ENCODE assay signal across 23 mouse cellular contexts in the genomic region with DNA sequence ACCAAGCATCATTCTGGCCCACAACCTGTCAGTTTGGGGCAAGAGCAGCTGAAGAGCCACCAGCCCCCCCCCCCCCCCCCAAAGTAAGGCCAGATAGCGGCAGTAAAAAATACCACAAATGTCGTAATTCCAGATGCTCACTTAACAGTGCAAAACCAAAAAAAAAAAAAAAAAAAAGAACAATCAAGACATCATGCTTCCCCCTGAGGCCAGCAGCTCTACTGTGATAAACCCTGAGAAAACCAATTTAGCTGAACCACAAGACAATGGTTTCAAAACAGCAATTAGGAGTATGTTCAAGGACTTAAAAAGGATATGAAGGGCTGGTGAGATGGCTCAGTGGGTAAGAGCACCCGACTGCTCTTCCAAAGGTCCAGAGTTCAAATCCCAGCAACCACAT. TPM values are rescaled to one million over a fixed set of nuclear protein-coding genes. Genes with fewer than 3 reads are reported as not detected.
DNase-seq lines count a peak whose midpoint lies in the region; ATAC-seq lines count a peak whose summit lies in the region.
"Had no signal": no experiment of that assay in that cellular context is flagged by ENCODE, and none has a peak within 500 bp of the region (broad histone marks: within the 10 kb centered on the region; RNA-seq: fewer than 3 reads in every experiment).

No protein-coding gene starts in this region.

- no peaks in the 10 kb centered on the region for H3K27me3 ChIP-seq in hindbrain, embryonic 12.5 days
- H3K27me3 ChIP-seq in neural tube, embryonic 15.5 days (replicated peaks): no peaks in the 10 kb centered on the region
- H3K27me3 ChIP-seq: CH12.LX; embryonic facial prominence, embryonic 15.5 days; heart, embryonic 12.5 days had no signal

- no peaks in the 10 kb centered on the region for H3K36me3 ChIP-seq in hindbrain, embryonic 12.5 days
- no peaks in the 10 kb centered on the region for H3K36me3 ChIP-seq in neural tube, embryonic 15.5 days
- H3K36me3 ChIP-seq: embryonic facial prominence, embryonic 15.5 days; heart, embryonic 12.5 days had no signal

- no peak overlapping the region for H3K4me3 ChIP-seq in hindbrain, embryonic 12.5 days
- H3K4me3 ChIP-seq in neural tube, embryonic 15.5 days (replicated peaks): no peak overlapping the region
- H3K4me3 ChIP-seq: embryonic facial prominence, embryonic 15.5 days; heart, embryonic 12.5 days had no signal

- no peak overlapping the region for H3K9ac ChIP-seq in hindbrain, embryonic 12.5 days
- H3K9ac ChIP-seq in neural tube, embryonic 15.5 days (replicated peaks): no peak overlapping the region
- H3K9ac ChIP-seq: embryonic facial prominence, embryonic 15.5 days; heart, embryonic 12.5 days had no signal

- no peak overlapping the region for H3K4me2 ChIP-seq in hindbrain, embryonic 12.5 days (replicated peaks)
- no peak overlapping the region for H3K4me2 ChIP-seq in neural tube, embryonic 15.5 days
- H3K4me2 ChIP-seq: embryonic facial prominence, embryonic 15.5 days; heart, embryonic 12.5 days had no signal

- DNase-seq in 416B (ENCODE audit: low read depth): peak; percentile 94
- DNase-seq in NIH3T3 (ENCODE audit: low read depth): peak; percentile 18
- DNase-seq in layer of hippocampus, postnatal 14 days (ENCODE audit: low spot score in 2 of 2): no peak
- DNase-seq: adrenal gland, postnatal 14 days; cerebellum, adult 11-12 months; cerebellum, adult 9-11 months; cerebellum, postnatal 36 days; embryo, embryonic 11 days; gastrocnemius, postnatal 14 days had no signal

- H3K4me1 ChIP-seq in hindbrain, embryonic 12.5 days: no peaks in the 10 kb centered on the region
- no peaks in the 10 kb centered on the region for H3K4me1 ChIP-seq in neural tube, embryonic 15.5 days
- H3K4me1 ChIP-seq: embryonic facial prominence, embryonic 15.5 days had no signal

- H3K9me3 ChIP-seq in hindbrain, embryonic 12.5 days (replicated peaks): no peaks in the 10 kb centered on the region
- H3K9me3 ChIP-seq in neural tube, embryonic 15.5 days (replicated peaks): no peaks in the 10 kb centered on the region
- H3K9me3 ChIP-seq: embryonic facial prominence, embryonic 15.5 days; heart, embryonic 12.5 days had no signal

- no peak overlapping the region for H3K27ac ChIP-seq in hindbrain, embryonic 12.5 days
- H3K27ac ChIP-seq in neural tube, embryonic 15.5 days (replicated peaks): no peak overlapping the region
- H3K27ac ChIP-seq: embryonic facial prominence, embryonic 15.5 days had no signal

- ATAC-seq in megakaryocyte, adult 5-6 weeks (ENCODE audit: poor library complexity, severe bottlenecking): peak; percentile 79
- ATAC-seq in hindbrain, embryonic 12.5 days (ENCODE audit: low FRiP score): no peak
- ATAC-seq in neural tube, embryonic 15.5 days (ENCODE audit: low FRiP score): no peak
- ATAC-seq: forebrain, embryonic 16.5 days; hindbrain, embryonic 16.5 days; inflammation-experienced regulatory T-cells, adult 6 months; intestine, postnatal 0 days had no signal

- 98% methylated on average over 3 of the region's 3 CpGs for WGBS in hindbrain, embryonic 12.5 days
- 81% methylated on average over 3 of the region's 3 CpGs for WGBS in neural tube, embryonic 15.5 days

RNA-seq across cellular contexts. Expression of a gene that starts 15.8 kb away (rescaled TPM):
- total RNA-seq in megakaryocyte, adult 5-6 weeks (2015): 0.55 and 0.80 TPM in 2 replicates
- 0.40 and 1.7 TPM in 2 replicates for total RNA-seq in megakaryocyte, adult 5-6 weeks (2017)
- not detected for total RNA-seq in layer of hippocampus, postnatal 14 days (2021)
- not detected in 2 replicates for polyA plus RNA-seq in hindbrain, embryonic 12.5 days (2016; fragmentation: Nextera tagmentation; extraction: Ambion mirVana)
- polyA plus RNA-seq in neural tube, embryonic 15.5 days (2015; fragmentation: Nextera tagmentation; extraction: Ambion mirVana): 0.24 and 0.42 TPM in 2 replicates
- polyA plus RNA-seq: embryonic facial prominence, embryonic 11.5 days; forebrain, embryonic 11.5 days; forebrain, embryonic 16.5 days; heart, embryonic 16.5 days; hindbrain, embryonic 11.5 days; hindbrain, embryonic 16.5 days; intestine, postnatal 0 days had no signal

RNA-seq across cellular contexts. Expression of a gene that starts 34.6 kb away (rescaled TPM):
- 107 and 122 TPM in 2 replicates for total RNA-seq in megakaryocyte, adult 5-6 weeks (2015)
- total RNA-seq in megakaryocyte, adult 5-6 weeks (2017): 42.3 and 45.5 TPM in 2 replicates
- total RNA-seq in layer of hippocampus, postnatal 14 days (2021): 1 to 10 TPM; 4.8 to 5.1 TPM
- polyA plus RNA-seq in hindbrain, embryonic 12.5 days (2016; fragmentation: Nextera tagmentation; extraction: Ambion mirVana): 94.2 and 97.2 TPM in 2 replicates
- polyA plus RNA-seq in neural tube, embryonic 15.5 days (2015; fragmentation: Nextera tagmentation; extraction: Ambion mirVana): 35.3 and 56.6 TPM in 2 replicates

RNA-seq across cellular contexts. Expression of a gene that starts 54.9 kb away (rescaled TPM):
- 299 and 324 TPM in 2 replicates for total RNA-seq in megakaryocyte, adult 5-6 weeks (2015)
- 454 and 463 TPM in 2 replicates for total RNA-seq in megakaryocyte, adult 5-6 weeks (2017)
- total RNA-seq in layer of hippocampus, postnatal 14 days (2021): 100 to 1,000 TPM; 713 to 771 TPM
- polyA plus RNA-seq in hindbrain, embryonic 12.5 days (2016; fragmentation: Nextera tagmentation; extraction: Ambion mirVana): 240 and 269 TPM in 2 replicates
- polyA plus RNA-seq in neural tube, embryonic 15.5 days (2015; fragmentation: Nextera tagmentation; extraction: Ambion mirVana): 347 and 374 TPM in 2 replicates

Comparison
In these comparisons a context has a peak if more than half of its experiments do, and no peak if none do; other contexts are left out.
1. DNase-seq: peak in 416B (single experiment) and NIH3T3 (single experiment); none in layer of hippocampus, postnatal 14 days (0 of 2).
2. RNA of a gene that starts 34.6 kb away (total RNA-seq): 42.3 to 122 TPM in megakaryocyte, adult 5-6 weeks; 4.8 to 5.1 TPM in layer of hippocampus, postnatal 14 days; every median in the first group is over 4 times any median in the second.